Mouse (Mus musculus) embryonic facial prominence, embryonic 10.5 days (tissue): Measurements from ENCODE around the gene Kmt2a. TPM values are rescaled to one million over a fixed set of nuclear protein-coding genes. Genes with fewer than 3 reads are reported as not detected.
A peak's percentile ranks its signal among the peaks of the same experiment; 100 is the strongest.

ENCODE experiments used
- DNase-seq: peaks from one replicate; pipeline ENCODE4 v3.0.0-alpha.2; 2017; ENCODE audit warnings: low spot score
- H3K27ac ChIP-seq: fragments of 300-500 bp; sonication (generic); replicated peaks from 2 replicates; pipeline ENCODE4 v1.5.1; 2016; ENCODE audit warnings: mild to moderate bottlenecking
- H3K27me3 ChIP-seq: fragments of 300-500 bp; sonication (generic); replicated peaks from 2 replicates; pipeline ENCODE4 v1.6.1; 2016; ENCODE audit warnings: low read depth, mild to moderate bottlenecking; ENCODE audit not compliant: poor library complexity, severe bottlenecking
- H3K36me3 ChIP-seq: fragments of 300-500 bp; sonication (generic); replicated peaks from 2 replicates; pipeline ENCODE4 v1.6.1; 2016; ENCODE audit warnings: mild to moderate bottlenecking, moderate library complexity
- H3K4me1 ChIP-seq: fragments of 300-500 bp; sonication (generic); 2 replicates; pipeline ENCODE4 v1.6.1; 2016
- H3K4me3 ChIP-seq: fragments of 300-500 bp; sonication (generic); 2 replicates; pipeline ENCODE4 v1.5.1; 2016; ENCODE audit warnings: mild to moderate bottlenecking, moderate library complexity
- H3K9me3 ChIP-seq: fragments of 300-500 bp; sonication (generic); 2 replicates; pipeline ENCODE4 v1.6.1; 2016; ENCODE audit warnings: mild to moderate bottlenecking
- WGBS: fragments of 180-500 bp; shearing (Covaris S2); methylation state at CpG from one replicate; pipeline ENCODE4 v1.1.7; 2016; 5-methylcytosine and 5-hydroxymethylcytosine counted together
- polyA plus RNA-seq: library from polyadenylated mRNA; unstranded; fragments of >200 nt; fragmentation: Nextera tagmentation; extraction: Ambion mirVana; gene quantifications from 2 replicates; pipeline ENCODE4 v1.2.1, GENCODE M21; 2016

Gene Kmt2a
- polyA plus RNA-seq, 1 experiment from 2014 or later, result 14.1 TPM

GRCm38 (mm10) chr9:44875476-44875875 lies 5.6 kb downstream of the Kmt2a start:
- no peaks in the 10 kb centered on the region for H3K27me3 ChIP-seq
- no peak overlapping the region for H3K27ac ChIP-seq
- peaks cover 68% of the 10 kb centered on the region for H3K4me1 ChIP-seq
- DNase-seq, result no peak
- 61% methylated on average over 7 of the region's 7 CpGs for WGBS
- H3K9me3 ChIP-seq, result no peaks in the 10 kb centered on the region
- no peak overlapping the region for H3K4me3 ChIP-seq
- peaks cover 41% of the 10 kb centered on the region for H3K36me3 ChIP-seq

DNA sequence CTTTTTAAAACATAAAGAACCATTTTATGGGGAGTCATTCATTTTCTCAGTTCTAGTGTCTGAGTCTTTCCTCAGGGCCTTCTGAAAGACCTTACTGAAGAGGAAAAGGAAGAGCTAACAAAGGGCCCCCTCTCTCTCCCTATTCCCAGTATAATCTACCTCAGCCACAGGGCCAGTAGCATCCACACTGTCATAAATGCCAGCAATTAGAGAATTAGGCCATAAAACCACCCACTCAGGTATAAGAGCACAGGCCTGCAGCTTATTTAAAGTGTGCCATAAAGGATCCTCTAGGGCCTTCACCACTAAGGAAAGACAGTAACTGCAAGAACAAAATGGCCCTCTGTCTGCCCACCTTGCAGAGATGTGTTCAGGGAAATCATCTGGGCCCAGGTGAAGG lies 6.9 kb downstream of the Kmt2a start:
- H3K36me3 ChIP-seq, result peaks cover 51% of the 10 kb centered on the region

DNA sequence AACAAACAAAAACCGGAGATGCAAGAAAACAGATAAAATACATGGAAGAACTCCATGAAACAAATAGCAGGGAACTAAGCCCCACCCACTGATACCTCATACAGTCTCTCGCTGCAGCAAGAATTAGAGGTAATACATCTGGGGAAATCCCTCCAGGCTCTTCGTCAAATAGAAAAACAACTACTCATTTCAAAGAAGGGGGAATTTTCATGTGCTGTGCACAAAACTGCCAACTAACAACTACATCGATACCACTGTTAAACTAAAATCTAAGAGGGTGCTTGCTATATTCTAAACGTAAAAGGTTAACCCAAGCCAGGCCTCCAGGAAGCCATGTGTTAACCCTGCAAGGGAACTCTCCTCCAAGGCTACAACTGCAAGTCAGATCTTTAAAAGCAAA lies 7.4 kb downstream of the Kmt2a start:
- Histone ChIP-seq H3K27ac (no peak overlapping the region), H3K9me3 (no peaks in the 10 kb centered on the region), H3K4me3 (no peak overlapping the region), H3K36me3 (peaks cover 53% of the 10 kb centered on the region), H3K4me1 (peaks cover 50% of the 10 kb centered on the region), H3K27me3 (no peaks in the 10 kb centered on the region)
- DNase-seq, result no peak
- 76% methylated on average over 5 of the region's 5 CpGs for WGBS

More for the DNA sequence above, 6.9 kb downstream of the Kmt2a start:
- H3K9me3 ChIP-seq, result no peaks in the 10 kb centered on the region
- no peak overlapping the region for H3K27ac ChIP-seq
- DNase-seq, result no peak
- H3K27me3 ChIP-seq, result no peaks in the 10 kb centered on the region
- H3K4me3 ChIP-seq, result no peak overlapping the region
- peaks cover 55% of the 10 kb centered on the region for H3K4me1 ChIP-seq

DNA sequence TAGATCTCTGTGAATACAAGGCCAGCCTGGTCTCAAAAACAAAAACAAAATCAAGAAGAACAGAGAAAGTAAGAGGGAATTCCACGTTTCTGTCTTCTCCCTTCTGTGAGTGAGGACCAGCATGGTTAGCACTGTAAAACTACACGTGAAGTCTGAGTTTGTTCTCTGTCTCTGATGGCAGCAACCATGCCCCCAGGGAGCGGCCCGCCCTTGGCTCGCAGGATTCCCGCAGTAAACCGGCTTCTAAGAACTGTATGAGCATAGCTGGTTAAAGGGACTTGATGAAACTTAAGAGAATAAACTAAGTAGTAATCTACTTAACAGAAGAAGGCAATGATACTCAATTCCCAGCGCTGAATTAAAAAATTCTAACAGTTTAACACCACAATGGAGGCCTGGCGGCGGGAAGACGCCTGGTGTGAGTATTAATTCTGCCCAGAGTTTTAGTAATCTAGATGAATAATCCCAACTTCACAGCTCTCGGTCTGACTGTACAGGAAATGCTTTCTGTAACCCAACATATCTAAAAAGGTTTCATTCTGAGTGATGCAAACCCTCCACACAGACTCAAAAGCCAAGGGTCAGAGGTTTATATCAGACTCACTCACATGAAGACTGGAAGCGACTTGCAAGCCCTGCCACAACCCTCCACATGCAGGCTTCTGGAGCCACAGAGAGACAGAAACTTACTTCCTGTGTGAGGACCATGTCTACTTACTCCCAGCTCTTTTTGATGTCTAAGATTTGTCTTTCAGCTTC lies 12.6 kb downstream of the Kmt2a start:
- no peak for DNase-seq
- no peaks in the 10 kb centered on the region for H3K9me3 ChIP-seq
- no peaks in the 10 kb centered on the region for H3K27me3 ChIP-seq
- WGBS, result 84% methylated on average over 13 of the region's 13 CpGs
- H3K4me3 ChIP-seq, result no peak overlapping the region
- H3K27ac ChIP-seq, result no peak overlapping the region
- peaks cover 72% of the 10 kb centered on the region for H3K36me3 ChIP-seq
- peaks cover 7% of the 10 kb centered on the region for H3K4me1 ChIP-seq

GRCm38 (mm10) chr9:44867664-44868063 lies 13.4 kb downstream of the Kmt2a start:
- no peaks in the 10 kb centered on the region for H3K27me3 ChIP-seq
- no peak overlapping the region for H3K27ac ChIP-seq
- H3K9me3 ChIP-seq, result no peaks in the 10 kb centered on the region
- 88% methylated on average over 3 of the region's 3 CpGs for WGBS
- H3K4me3 ChIP-seq, result no peak overlapping the region
- H3K4me1 ChIP-seq, result peaks cover 3% of the 10 kb centered on the region
- H3K36me3 ChIP-seq, result peaks cover 80% of the 10 kb centered on the region
- no peak for DNase-seq

DNA sequence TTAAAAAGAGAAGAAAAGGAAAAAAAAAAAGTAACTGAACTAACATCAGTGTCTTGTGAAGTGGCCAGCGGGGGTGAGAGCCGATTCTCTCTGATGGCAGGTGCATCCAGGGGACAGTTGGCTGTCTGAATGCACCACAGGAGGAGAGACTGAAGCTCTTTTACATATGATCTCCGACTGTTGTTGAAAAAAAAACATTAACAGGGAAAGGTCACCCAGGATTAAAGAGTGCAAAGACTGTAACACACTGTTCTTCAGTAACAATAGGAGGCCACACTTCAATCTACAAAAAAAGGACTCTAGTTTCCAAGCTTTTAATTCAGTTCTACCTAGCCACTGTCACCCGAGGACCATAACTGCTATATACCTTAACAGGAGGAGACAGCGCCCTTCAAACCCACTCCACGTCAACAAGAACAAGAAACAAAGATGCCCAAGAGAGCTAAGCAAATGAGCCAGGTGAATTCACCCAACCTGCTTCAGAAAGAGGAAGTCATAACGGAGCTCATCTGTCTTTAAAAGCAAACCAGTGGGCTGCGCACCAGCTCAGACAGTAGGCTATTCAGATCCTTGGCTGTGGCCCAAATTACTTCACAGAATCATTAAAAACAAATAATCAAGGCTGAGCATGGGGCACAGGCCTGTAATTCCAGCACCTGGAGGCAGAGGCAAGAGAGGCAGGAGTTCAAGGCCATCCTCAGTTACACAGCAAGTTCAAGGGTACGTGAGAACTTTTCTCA lies 14.4 kb downstream of the Kmt2a start:
- H3K27me3 ChIP-seq, result no peaks in the 10 kb centered on the region
- H3K9me3 ChIP-seq, result no peaks in the 10 kb centered on the region
- 80% methylated on average over 9 of the region's 9 CpGs for WGBS
- peaks cover 83% of the 10 kb centered on the region for H3K36me3 ChIP-seq
- H3K4me1 ChIP-seq, result no peaks in the 10 kb centered on the region; the same call in 1 of the 2 replicates
- DNase-seq, result no peak
- H3K27ac ChIP-seq, result no peak overlapping the region
- H3K4me3 ChIP-seq, result no peak overlapping the region

DNA sequence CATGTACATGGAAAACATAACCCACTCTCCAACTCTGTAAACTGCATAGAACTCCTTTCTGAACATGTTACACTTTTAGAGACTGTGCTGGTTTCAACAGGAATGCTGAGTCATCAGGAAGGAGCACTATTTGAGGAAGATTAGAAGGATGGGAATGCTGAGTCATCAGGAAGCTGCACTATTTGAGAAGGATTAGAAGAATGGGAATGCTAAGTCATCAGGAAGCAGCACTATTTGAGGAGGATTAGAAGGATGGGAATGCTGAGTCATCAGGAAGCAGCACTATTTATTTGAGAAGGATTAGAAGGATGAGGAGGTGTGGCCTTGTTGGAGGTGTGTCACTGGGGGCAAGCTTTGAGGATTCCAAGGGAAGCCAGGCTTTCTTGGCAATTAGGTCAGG lies 20.0 kb downstream of the Kmt2a start:
- no peak overlapping the region for H3K27ac ChIP-seq
- no peaks in the 10 kb centered on the region for H3K4me1 ChIP-seq
- peaks cover 86% of the 10 kb centered on the region for H3K36me3 ChIP-seq
- no peaks in the 10 kb centered on the region for H3K27me3 ChIP-seq
- H3K9me3 ChIP-seq, result no peaks in the 10 kb centered on the region; the same call in 1 of the 2 replicates
- H3K4me3 ChIP-seq, result no peak overlapping the region
- DNase-seq, result no peak

GRCm38 (mm10) chr9:44858657-44859056 lies 22.4 kb downstream of the Kmt2a start:
- H3K4me1 ChIP-seq, result no peaks in the 10 kb centered on the region
- H3K27ac ChIP-seq, result no peak overlapping the region
- no peaks in the 10 kb centered on the region; the same call in 1 of the 2 replicates for H3K9me3 ChIP-seq
- H3K27me3 ChIP-seq, result no peaks in the 10 kb centered on the region
- DNase-seq, result no peak
- H3K4me3 ChIP-seq, result no peak overlapping the region
- peaks cover 63% of the 10 kb centered on the region for H3K36me3 ChIP-seq
- 88% methylated on average over 3 of the region's 3 CpGs for WGBS

- no peaks in the 10 kb centered on the region for H3K4me1 ChIP-seq
- no peak overlapping the region for H3K27ac ChIP-seq
- no peaks in the 10 kb centered on the region for H3K27me3 ChIP-seq
- no peak for DNase-seq
- no peaks in the 10 kb centered on the region; the same call in 1 of the 2 replicates for H3K9me3 ChIP-seq
- H3K4me3 ChIP-seq, result no peak overlapping the region
- WGBS, result 90% methylated on average over 17 of the region's 17 CpGs
- peaks cover 55% of the 10 kb centered on the region for H3K36me3 ChIP-seq
These were observed 23.6 kb downstream of the Kmt2a start for GRCm38 (mm10) chr9:44857405-44857992.

DNA sequence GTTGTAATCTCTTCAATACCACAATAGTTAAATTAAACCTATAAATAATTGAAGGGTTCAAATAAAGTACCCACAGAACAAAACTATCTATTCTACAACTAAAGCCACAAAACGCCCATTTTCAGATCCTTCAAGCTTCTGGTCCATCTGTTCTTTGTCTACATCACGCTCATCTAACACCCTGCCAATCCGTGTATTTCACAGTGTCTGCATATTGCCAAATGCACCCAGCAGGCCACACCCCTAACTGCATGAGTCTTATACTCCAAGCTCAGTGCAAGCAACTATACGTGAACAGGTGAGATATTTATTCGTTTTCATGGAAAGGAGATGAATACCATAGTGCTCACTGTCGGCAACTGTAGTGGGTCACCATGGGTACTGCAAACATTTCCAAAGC lies 25.9 kb downstream of the Kmt2a start:
- WGBS, result 90% methylated on average over 6 of the region's 6 CpGs
- Histone ChIP-seq H3K27ac (no peak overlapping the region), H3K4me1 (no peaks in the 10 kb centered on the region), H3K36me3 (peaks cover 55% of the 10 kb centered on the region), H3K27me3 (no peaks in the 10 kb centered on the region), H3K9me3 (no peaks in the 10 kb centered on the region), H3K4me3 (no peak overlapping the region)
- DNase-seq, result no peak

GRCm38 (mm10) chr9:44847446-44847845 lies 33.6 kb downstream of the Kmt2a start:
- WGBS, result 96% methylated on average over 6 of the region's 6 CpGs
- Histone ChIP-seq H3K27me3 (no peaks in the 10 kb centered on the region), H3K4me1 (no peaks in the 10 kb centered on the region), H3K9me3 (no peaks in the 10 kb centered on the region), H3K27ac (no peak overlapping the region), H3K4me3 (no peak overlapping the region), H3K36me3 (peaks cover 95% of the 10 kb centered on the region)
- DNase-seq, result no peak

DNA sequence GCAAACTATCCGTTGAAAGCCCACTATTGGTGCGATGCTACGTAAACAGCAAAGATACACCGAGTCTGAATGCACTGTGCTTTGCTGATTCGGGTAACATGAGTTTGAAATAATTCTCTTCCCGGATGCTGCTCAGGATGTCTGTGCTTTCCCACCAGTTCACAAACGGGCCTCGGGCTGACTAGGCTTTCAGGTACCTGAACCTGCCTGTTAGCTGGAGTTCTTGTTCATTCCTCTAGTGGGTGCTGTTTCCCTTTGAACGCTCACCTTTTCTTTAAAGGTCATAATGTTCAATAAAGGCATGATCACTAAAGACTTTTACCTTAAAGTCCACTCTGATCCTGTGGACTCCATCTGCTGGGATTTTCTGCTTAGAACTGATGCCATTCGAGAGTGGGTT lies 39.9 kb downstream of the Kmt2a start:
- Histone ChIP-seq H3K4me3 (no peak overlapping the region), H3K36me3 (peaks cover 97% of the 10 kb centered on the region), H3K9me3 (no peaks in the 10 kb centered on the region), H3K27ac (no peak overlapping the region), H3K27me3 (no peaks in the 10 kb centered on the region), H3K4me1 (no peaks in the 10 kb centered on the region)
- WGBS, result 90% methylated on average over 10 of the region's 10 CpGs
- no peak for DNase-seq

GRCm38 (mm10) chr9:44836439-44836838 lies 44.7 kb downstream of the Kmt2a start:
- H3K4me3 ChIP-seq, result no peak overlapping the region
- peak; percentile 80 for DNase-seq
- H3K36me3 ChIP-seq, result peaks cover 97% of the 10 kb centered on the region
- 58% methylated on average over 7 of the region's 7 CpGs for WGBS
- H3K4me1 ChIP-seq, result no peaks in the 10 kb centered on the region
- H3K27me3 ChIP-seq, result no peaks in the 10 kb centered on the region
- no peaks in the 10 kb centered on the region for H3K9me3 ChIP-seq
- no peak overlapping the region for H3K27ac ChIP-seq
